Mouse (Mus musculus) cerebellum, adult (tissue): Measurements from ENCODE around the gene Olfr1326-ps1.

Experiments used
- ATAC-seq: cut with Nextera tagmentation; 2 replicates; pipeline ENCODE4 v1.9.2; 2017; ENCODE audit warnings: mild to moderate bottlenecking, moderate library complexity, mixed read lengths; ENCODE audit not compliant: insufficient number of reproducible peaks, low FRiP score, low TSS enrichment

Gene Olfr1326-ps1

DNA sequence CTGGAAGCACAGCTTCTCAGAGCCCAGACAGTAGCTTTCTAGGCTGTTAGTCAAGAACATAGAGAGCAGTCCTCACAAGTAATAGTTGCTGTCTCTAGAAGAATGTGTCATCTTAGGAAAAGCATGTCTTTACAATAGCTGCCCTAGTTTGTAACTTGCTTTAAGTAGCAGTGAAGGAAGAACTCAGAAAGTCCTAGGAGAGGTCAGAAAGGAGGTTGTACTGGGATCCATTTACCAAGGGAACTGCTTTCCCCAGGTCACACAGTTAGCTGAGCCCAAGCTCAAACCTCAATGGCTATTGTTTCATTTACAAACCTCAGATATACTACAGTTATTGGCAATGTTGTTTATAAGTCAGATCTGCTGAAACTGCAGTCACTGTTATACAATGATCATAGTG is at the start of gene Olfr1326-ps1:
Gene Olfr1326-ps1 (minus strand): TSS at position 101 of the 400 bp plus-strand sequence.
- no peak for ATAC-seq

DNA sequence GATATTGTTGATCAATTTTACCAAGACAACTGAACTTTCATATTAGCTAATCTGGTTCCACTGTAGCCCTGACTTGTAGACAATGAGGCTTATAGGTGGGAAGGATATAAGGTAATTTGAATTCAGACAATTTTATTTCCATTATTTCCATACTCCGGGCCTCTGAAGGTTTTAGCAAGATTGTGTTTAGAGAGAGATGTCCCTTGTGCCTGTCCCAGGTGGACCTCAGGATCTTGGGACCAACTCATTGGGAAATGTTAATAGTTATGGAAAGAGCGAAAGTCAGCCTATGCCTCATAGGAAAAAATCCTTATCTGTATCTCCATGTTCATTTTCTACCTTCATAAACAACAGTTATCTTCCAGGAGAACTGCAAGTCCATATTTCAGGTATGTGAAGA is 17.7 kb upstream of the Olfr1326-ps1 start, which contains the start of gene Olfr1325:
Gene Olfr1325 (plus strand): TSS at position 301 of the 400 bp plus-strand sequence.
- no peak for ATAC-seq
